Mouse (Mus musculus) erythroblast, adult 5-6 weeks (primary cell): ENCODE data around the gene Man1b1. TPM values are rescaled to one million over a fixed set of nuclear protein-coding genes. Genes with fewer than 3 reads are reported as not detected.

ENCODE experiments used
- ATAC-seq: replicated peaks from 2 replicates; pipeline ENCODE4 v1.8.0; 2016; ENCODE audit warnings: moderate number of reproducible peaks, mild to moderate bottlenecking, moderate TSS enrichment, inconsistent platforms; ENCODE audit not compliant: poor library complexity, low FRiP score, severe bottlenecking
- total RNA-seq, 2 experiments: library from RNA; stranded (forward) in 1 of 2; stranded (reverse) in 1 of 2; fragments of 150-400 nt in 1 of 2; fragments of 200-764, 138-1000 nt in 1 of 2; gene quantifications; 2 replicates each; pipeline versions ENCODE4 v1.2.3 to v1.2.4; 2015 to 2017; ENCODE audit warnings: low replicate concordance in 2 of 2

The Man1b1 gene
- total RNA-seq, 2 experiments from 2014 or later: 4.6 to 13.2 TPM

GRCm38 (mm10) chr2:25356208-25357079 lies 24.3 kb downstream of the Man1b1 start, which contains the start of gene Dpp7:
Dpp7 (minus strand) TSS chr2:25356359.
- ATAC-seq: peak; percentile 84

GRCm38 (mm10) chr2:25359848-25360247 lies 27.7 kb downstream of the Man1b1 start:
- ATAC-seq: no peak

- no peak for ATAC-seq
These were observed 31.5 kb downstream of the Man1b1 start for GRCm38 (mm10) chr2:25363478-25364178.

GRCm38 (mm10) chr2:25364313-25364712 lies 32.2 kb downstream of the Man1b1 start:
- no peak for ATAC-seq

- ATAC-seq: no peak
These were observed 32.6 kb downstream of the Man1b1 start for GRCm38 (mm10) chr2:25364761-25365090.

GRCm38 (mm10) chr2:25365091-25365761 lies 33.1 kb downstream of the Man1b1 start, which contains the start of gene Uap1l1:
Uap1l1 (minus strand) TSS chr2:25365682.
- ATAC-seq: no peak

- no peak for ATAC-seq
These were observed 37.9 kb downstream of the Man1b1 start for GRCm38 (mm10) chr2:25369996-25370395.

GRCm38 (mm10) chr2:25371764-25372643 lies 39.9 kb downstream of the Man1b1 start, which contains the start of gene Sapcd2:
Sapcd2 (plus strand) TSS chr2:25372321.
- peak; percentile 89 for ATAC-seq

GRCm38 (mm10) chr2:25372644-25373391 lies 40.7 kb downstream of the Man1b1 start:
- no peak for ATAC-seq

GRCm38 (mm10) chr2:25373431-25373830 lies 41.3 kb downstream of the Man1b1 start:
- no peak for ATAC-seq

- ATAC-seq: peak; percentile 46; the same call in 1 of the 2 replicates
These were observed 44.5 kb downstream of the Man1b1 start for GRCm38 (mm10) chr2:25376589-25376988.

GRCm38 (mm10) chr2:25384492-25384891 lies 52.4 kb downstream of the Man1b1 start:
- no peak for ATAC-seq

GRCm38 (mm10) chr2:25391266-25391665 lies 59.1 kb downstream of the Man1b1 start:
- ATAC-seq: no peak

- no peak for ATAC-seq
These were observed 62.4 kb downstream of the Man1b1 start for GRCm38 (mm10) chr2:25394281-25395221.

- ATAC-seq: no peak
These were observed 63.8 kb downstream of the Man1b1 start, which contains the start of gene Entpd2 for GRCm38 (mm10) chr2:25395721-25396596. Entpd2 (plus strand) TSS chr2:25395874.

GRCm38 (mm10) chr2:25396597-25396983 lies 64.5 kb downstream of the Man1b1 start:
- ATAC-seq: no peak

GRCm38 (mm10) chr2:25397010-25397409 lies 64.9 kb downstream of the Man1b1 start:
- no peak for ATAC-seq
